Mouse (Mus musculus) megakaryocyte-erythroid progenitor cell, adult 5 weeks (primary cell): ENCODE results near the gene Sox14. TPM values are rescaled to one million over a fixed set of nuclear protein-coding genes. Genes with fewer than 3 reads are reported as not detected.

Experiments
- polyA plus RNA-seq: library from polyadenylated mRNA; stranded (reverse); fragments of >175 nt; gene quantifications from 2 replicates; pipeline ENCODE4 v1.2.3, GENCODE M21; 2012

Gene Sox14
- polyA plus RNA-seq: not detected in 2 replicates

GRCm38 (mm10) chr9:99875618-99876372, at the start of gene Sox14:
Gene Sox14, minus strand, starts transcription at chr9:99876170.

Other genes starting within 250 kb of the Sox14 start
- 0.04 TPM in 1 of 2 replicates, not detected in the other for gene Dzip1l, start 246.7 kb downstream of the Sox14 start, polyA plus RNA-seq
- 0.04 TPM in 1 of 2 replicates, not detected in the other for gene Cldn18, start 158.9 kb downstream of the Sox14 start, polyA plus RNA-seq